Mouse (Mus musculus): ENCODE data around the gene Lyzl4. TPM values are rescaled to one million over a fixed set of nuclear protein-coding genes. Genes with fewer than 3 reads are reported as not detected.

The Lyzl4 gene
- total and polyA plus RNA-seq, 3 experiments = not detected

DNA sequence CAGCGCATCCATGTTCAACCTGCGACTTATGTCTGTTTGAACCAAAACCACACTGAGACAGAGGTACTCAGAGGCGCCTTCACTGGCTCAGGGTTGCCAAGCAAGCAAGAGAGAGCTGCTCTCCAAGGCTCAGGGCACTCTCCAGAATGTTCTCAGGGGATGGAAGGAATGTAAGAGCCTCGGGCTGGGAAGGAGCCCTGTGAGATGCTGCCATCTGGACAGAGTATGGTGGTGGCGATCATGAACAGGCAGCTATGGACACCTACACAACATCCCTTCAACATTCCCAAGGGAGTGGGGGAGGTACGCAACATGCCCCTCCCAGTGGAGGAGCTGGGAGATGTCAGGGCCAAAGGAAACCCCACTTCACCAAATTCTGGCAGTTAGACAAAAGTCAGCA, 83.7 kb downstream of the Lyzl4 start:
- in situ Hi-C loops (cut with MboI; ENCODE audit: low pct_ligation_motif_present, low pct_unique_long_range_greater_than_20kb, low sequenced_read_pairs) = no loop called here
- H3K27me3 ChIP-seq (replicated peaks) = no peaks in the 10 kb centered on the region
- no peaks in the 10 kb centered on the region for H3K9me3 ChIP-seq (replicated peaks; ENCODE audit: low read length)
- no peak for DNase-seq (ENCODE audit: extremely low read depth)
- H3K4me3 ChIP-seq (replicated peaks in 1 of 3; ENCODE audit: low read depth in 2 of 3, low read length in 2 of 3, poor library complexity in 1 of 3) = no peak overlapping the region
- H3K9ac ChIP-seq (ENCODE audit: insufficient read depth, low read depth) = no peak overlapping the region
- H3K4me1 ChIP-seq (ENCODE audit: control insufficient read depth in 1 of 2, insufficient read depth in 2 of 2) = peaks cover 17 to 34% of the 10 kb centered on the region in 2 experiments
- no peak overlapping the region for H3K4me2 ChIP-seq (ENCODE audit: insufficient read depth, low read depth, poor library complexity, severe bottlenecking)
- TF ChIP-seq USF2 (conservative IDR thresholded peaks at IDR 0.05; ENCODE audit: low read depth, low read length) = no peak
- TF ChIP-seq JUND (conservative IDR thresholded peaks at IDR 0.05; ENCODE audit: low read depth, low read length) = no peak
- TF ChIP-seq ZKSCAN1 (IDR thresholded peaks at IDR 0.05; ENCODE audit: borderline replicate concordance, low read depth, low read length) = no peak
- no peak for TF ChIP-seq NELFE (IDR thresholded peaks at IDR 0.05; ENCODE audit: low read depth, low read length)
- no peak for TF ChIP-seq TBP (conservative IDR thresholded peaks at IDR 0.05; ENCODE audit: low read depth, low read length)
- no peak overlapping the region for H3K27ac ChIP-seq (ENCODE audit: insufficient read depth, low read depth)
- H3K79me2 ChIP-seq (replicated peaks; ENCODE audit: control insufficient read depth, extremely low read depth, insufficient read depth, poor library complexity, severe bottlenecking) = no peaks in the 10 kb centered on the region
- no peaks in the 10 kb centered on the region for H3K36me3 ChIP-seq (replicated peaks in 1 of 2; ENCODE audit: control insufficient read depth in 1 of 2, insufficient read depth in 1 of 2, low read length in 1 of 2)
- dilution Hi-C loops (cut with MboI; ENCODE audit: extremely low pct_ligation_motif_present, extremely low pct_unique_long_range_greater_than_20kb, low sequenced_read_pairs) = no loop called here

DNA sequence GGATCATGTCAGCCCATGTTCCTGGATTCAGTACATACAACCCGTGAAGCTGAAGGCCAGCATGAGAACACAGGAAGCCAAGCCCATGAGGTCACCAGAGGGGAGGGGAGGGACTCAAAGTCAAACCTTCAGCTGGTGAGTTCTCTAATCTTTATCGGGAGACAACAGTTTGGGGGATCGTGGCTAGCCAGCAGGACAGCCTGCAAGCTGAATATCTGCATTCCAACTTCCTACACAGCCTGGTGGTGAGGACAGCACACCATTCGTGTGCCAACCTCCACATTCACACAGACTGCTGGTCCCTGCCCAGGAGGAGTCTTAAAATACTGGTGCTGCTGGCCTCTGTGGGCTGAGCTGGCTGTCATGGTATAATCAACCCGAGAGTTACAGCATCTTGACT, 85.0 kb downstream of the Lyzl4 start:
- no peak overlapping the region for H3K9ac ChIP-seq (ENCODE audit: insufficient read depth, low read depth)
- dilution Hi-C loops (cut with MboI; ENCODE audit: extremely low pct_ligation_motif_present, extremely low pct_unique_long_range_greater_than_20kb, low sequenced_read_pairs) (no loop called here), in situ Hi-C loops (cut with MboI; ENCODE audit: low pct_ligation_motif_present, low pct_unique_long_range_greater_than_20kb, low sequenced_read_pairs) (no loop called here)
- no peaks in the 10 kb centered on the region for H3K9me3 ChIP-seq (replicated peaks; ENCODE audit: low read length)
- peaks cover 15 to 36% of the 10 kb centered on the region in 2 experiments for H3K4me1 ChIP-seq (ENCODE audit: control insufficient read depth in 1 of 2, insufficient read depth in 2 of 2)
- TF ChIP-seq USF2 (conservative IDR thresholded peaks at IDR 0.05; ENCODE audit: low read depth, low read length) (no peak), SIN3A (IDR thresholded peaks at IDR 0.05; ENCODE audit: low read length) (no peak), SMC3 (IDR thresholded peaks at IDR 0.05; ENCODE audit: low read depth, low read length) (no peak), ZC3H11A (IDR thresholded peaks at IDR 0.05; ENCODE audit: low read depth, low read length) (no peak), CTCF (conservative IDR thresholded peaks at IDR 0.05 in 1 of 2, IDR thresholded peaks at IDR 0.05 in 1 of 2; ENCODE audit: low read depth in 2 of 2, low read length in 2 of 2) (no peak), CHD1 (IDR thresholded peaks at IDR 0.05; ENCODE audit: low read depth, low read length) (no peak), JUND (conservative IDR thresholded peaks at IDR 0.05; ENCODE audit: low read depth, low read length) (no peak), PAX5 (IDR thresholded peaks at IDR 0.05; ENCODE audit: low read length) (no peak), MAX (IDR thresholded peaks at IDR 0.05; ENCODE audit: low read length) (no peak), UBTF (IDR thresholded peaks at IDR 0.05; ENCODE audit: low read depth, low read length) (no peak), USF1 (IDR thresholded peaks at IDR 0.05; ENCODE audit: low read depth, low read length) (no peak), MAZ (IDR thresholded peaks at IDR 0.05; ENCODE audit: low read depth, low read length) (no peak), RCOR1 (conservative IDR thresholded peaks at IDR 0.05; ENCODE audit: low read depth, low read length) (no peak), ZNF384 (IDR thresholded peaks at IDR 0.05; ENCODE audit: low read depth, low read length) (no peak), ELF1 (IDR thresholded peaks at IDR 0.05; ENCODE audit: low read depth, low read length) (no peak), ZKSCAN1 (IDR thresholded peaks at IDR 0.05; ENCODE audit: borderline replicate concordance, low read depth, low read length) (no peak), GABPA (IDR thresholded peaks at IDR 0.05; ENCODE audit: insufficient replicate concordance, low read depth, low read length) (no peak), TCF12 (IDR thresholded peaks at IDR 0.05; ENCODE audit: low read depth, low read length) (no peak), E2F4 (IDR thresholded peaks at IDR 0.05; ENCODE audit: insufficient replicate concordance, low read depth, low read length) (no peak), POLR2AphosphoS2 (IDR thresholded peaks at IDR 0.05; ENCODE audit: low read depth, low read length) (no peak)
- H3K36me3 ChIP-seq (replicated peaks in 1 of 2; ENCODE audit: control insufficient read depth in 1 of 2, insufficient read depth in 1 of 2, low read length in 1 of 2) = no peaks in the 10 kb centered on the region
- H3K27me3 ChIP-seq (replicated peaks) = no peaks in the 10 kb centered on the region
- H3K79me2 ChIP-seq (replicated peaks; ENCODE audit: control insufficient read depth, extremely low read depth, insufficient read depth, poor library complexity, severe bottlenecking) = no peaks in the 10 kb centered on the region
- H3K27ac ChIP-seq (ENCODE audit: insufficient read depth, low read depth) = no peak overlapping the region
- H3K4me3 ChIP-seq (replicated peaks in 1 of 3; ENCODE audit: low read depth in 2 of 3, low read length in 2 of 3, poor library complexity in 1 of 3) = no peak overlapping the region
- DNase-seq (ENCODE audit: extremely low read depth) = no peak
- H3K4me2 ChIP-seq (ENCODE audit: insufficient read depth, low read depth, poor library complexity, severe bottlenecking) = no peak overlapping the region
